Mouse (Mus musculus): Measurements from ENCODE around the gene Hspd1. TPM values are rescaled to one million over a fixed set of nuclear protein-coding genes. Genes with fewer than 3 reads are reported as not detected.

The Hspd1 gene
- polyA plus RNA-seq, 1 experiment from 2014 or later, result 304 TPM

Other genes starting within 250 kb of the Hspd1 start
- gene Ankrd44, start 161.9 kb downstream of the Hspd1 start, polyA plus RNA-seq (2016; fragmentation: Nextera tagmentation; extraction: Ambion mirVana), result 20.9 and 23.4 TPM in 2 replicates
- gene Sf3b1, start 60.8 kb downstream of the Hspd1 start, polyA plus RNA-seq (2016; fragmentation: Nextera tagmentation; extraction: Ambion mirVana), result 347 and 353 TPM in 2 replicates
- 29.8 and 31.4 TPM in 2 replicates for gene Coq10b, start 35.5 kb downstream of the Hspd1 start, polyA plus RNA-seq (2016; fragmentation: Nextera tagmentation; extraction: Ambion mirVana)
- gene Hspe1, start 111 bp downstream of the Hspd1 start, polyA plus RNA-seq (2016; fragmentation: Nextera tagmentation; extraction: Ambion mirVana), result 303 and 338 TPM in 2 replicates
- 150 and 161 TPM in 2 replicates for gene Mob4, start 43.0 kb upstream of the Hspd1 start, polyA plus RNA-seq (2016; fragmentation: Nextera tagmentation; extraction: Ambion mirVana)
- 13.0 and 13.6 TPM in 2 replicates for gene Rftn2, start 138.5 kb upstream of the Hspd1 start, polyA plus RNA-seq (2016; fragmentation: Nextera tagmentation; extraction: Ambion mirVana)
- gene Mars2, start 148.9 kb upstream of the Hspd1 start, polyA plus RNA-seq (2016; fragmentation: Nextera tagmentation; extraction: Ambion mirVana), result 3.2 and 3.6 TPM in 2 replicates

All from hindbrain, embryonic 12.5 days (tissue).